Mouse (Mus musculus) neural tube, embryonic 11.5 days (tissue): Measurements from ENCODE around the gene Vdac2. TPM values are rescaled to one million over a fixed set of nuclear protein-coding genes. Genes with fewer than 3 reads are reported as not detected.

Experiments used
- ATAC-seq: fragments of 200-750 bp; cut with Nextera tagmentation; 2 replicates; pipeline ENCODE4 v1.8.0; 2017; ENCODE audit warnings: moderate number of reproducible peaks, mild to moderate bottlenecking, moderate TSS enrichment, moderate library complexity; ENCODE audit not compliant: insufficient read depth, low FRiP score, low TSS enrichment
- DNase-seq: peaks from one replicate; pipeline ENCODE4 v3.0.0-alpha.2; 2015; ENCODE audit warnings: low spot score
- H3K27ac ChIP-seq: fragments of 300-500 bp; sonication (generic); 2 replicates; pipeline ENCODE4 v1.5.1; 2014; ENCODE audit warnings: low read depth, mild to moderate bottlenecking, low read length
- H3K27me3 ChIP-seq: fragments of 300-500 bp; sonication (generic); 2 replicates; pipeline ENCODE4 v1.6.1; 2014; ENCODE audit warnings: mild to moderate bottlenecking, low read length, mixed read lengths; ENCODE audit not compliant: control insufficient read depth, insufficient read depth
- H3K36me3 ChIP-seq: fragments of 300-500 bp; sonication (generic); 2 replicates; pipeline ENCODE4 v1.6.1; 2014; ENCODE audit warnings: mild to moderate bottlenecking, low read length, moderate library complexity, mixed read lengths; ENCODE audit not compliant: control insufficient read depth, insufficient read depth
- H3K4me1 ChIP-seq: fragments of 300-500 bp; sonication (generic); 2 replicates; pipeline ENCODE4 v1.6.1; 2014; ENCODE audit warnings: low read length, mixed read lengths; ENCODE audit not compliant: control insufficient read depth, insufficient read depth
- H3K4me2 ChIP-seq: fragments of 300-500 bp; sonication (generic); 2 replicates; pipeline ENCODE4 v1.6.1; 2014; ENCODE audit warnings: low read depth, mild to moderate bottlenecking, moderate library complexity
- H3K4me3 ChIP-seq: fragments of 300-500 bp; sonication (generic); 2 replicates; pipeline ENCODE4 v1.5.1; 2014; ENCODE audit warnings: low read depth, low read length
- H3K9ac ChIP-seq: fragments of 300-500 bp; sonication (generic); 2 replicates; pipeline ENCODE4 v1.6.1; 2014; ENCODE audit warnings: mild to moderate bottlenecking, low read length
- H3K9me3 ChIP-seq: fragments of 300-500 bp; sonication (generic); 2 replicates; pipeline ENCODE4 v1.6.1; 2016; ENCODE audit warnings: low read length; ENCODE audit not compliant: control insufficient read depth
- WGBS: fragments of 180-500 bp; shearing (Covaris S2); extraction: QIAGEN DNeasy Blood & Tissue Kit; methylation state at CpG from one replicate; pipeline ENCODE4 v1.1.7; 2014; 5-methylcytosine and 5-hydroxymethylcytosine counted together
- polyA plus RNA-seq: library from polyadenylated mRNA; unstranded; fragments of >200 nt; fragmentation: Nextera tagmentation; extraction: Ambion mirVana; gene quantifications from 2 replicates; pipeline ENCODE4 v1.2.1, GENCODE M21; 2014

Vdac2 gene
- polyA plus RNA-seq, 1 experiment from 2014 or later: 297 TPM

DNA sequence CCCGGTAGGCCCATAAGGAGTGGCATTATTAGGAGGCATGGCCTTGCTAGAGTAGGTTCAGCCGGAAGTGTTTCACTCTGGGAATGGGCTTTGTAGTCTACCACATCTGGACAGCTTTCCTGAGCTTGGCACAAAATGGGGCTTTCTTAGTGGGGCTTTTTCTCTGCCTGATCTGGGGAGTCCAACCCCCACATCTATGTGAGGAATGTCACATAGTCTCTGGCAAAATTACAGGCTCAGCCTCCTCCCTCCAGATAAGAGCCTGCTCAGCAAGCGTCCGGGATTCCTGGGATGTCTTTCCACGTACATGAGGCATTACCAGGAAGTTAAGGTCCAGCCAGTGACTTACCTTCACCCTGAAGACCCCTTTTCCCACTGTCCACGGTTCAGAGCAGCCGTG is 1.1 kb upstream of the Vdac2 start:
- Histone ChIP-seq H3K4me1 (no peaks in the 10 kb centered on the region), H3K27me3 (no peaks in the 10 kb centered on the region), H3K9ac (no peak overlapping the region), H3K4me2 (no peak overlapping the region), H3K27ac (no peak overlapping the region), H3K4me3 (no peak overlapping the region), H3K36me3 (no peaks in the 10 kb centered on the region), H3K9me3 (no peaks in the 10 kb centered on the region)
- ATAC-seq (no peak), DNase-seq (no peak)
- WGBS: 80% methylated on average over 7 of the region's 7 CpGs

DNA sequence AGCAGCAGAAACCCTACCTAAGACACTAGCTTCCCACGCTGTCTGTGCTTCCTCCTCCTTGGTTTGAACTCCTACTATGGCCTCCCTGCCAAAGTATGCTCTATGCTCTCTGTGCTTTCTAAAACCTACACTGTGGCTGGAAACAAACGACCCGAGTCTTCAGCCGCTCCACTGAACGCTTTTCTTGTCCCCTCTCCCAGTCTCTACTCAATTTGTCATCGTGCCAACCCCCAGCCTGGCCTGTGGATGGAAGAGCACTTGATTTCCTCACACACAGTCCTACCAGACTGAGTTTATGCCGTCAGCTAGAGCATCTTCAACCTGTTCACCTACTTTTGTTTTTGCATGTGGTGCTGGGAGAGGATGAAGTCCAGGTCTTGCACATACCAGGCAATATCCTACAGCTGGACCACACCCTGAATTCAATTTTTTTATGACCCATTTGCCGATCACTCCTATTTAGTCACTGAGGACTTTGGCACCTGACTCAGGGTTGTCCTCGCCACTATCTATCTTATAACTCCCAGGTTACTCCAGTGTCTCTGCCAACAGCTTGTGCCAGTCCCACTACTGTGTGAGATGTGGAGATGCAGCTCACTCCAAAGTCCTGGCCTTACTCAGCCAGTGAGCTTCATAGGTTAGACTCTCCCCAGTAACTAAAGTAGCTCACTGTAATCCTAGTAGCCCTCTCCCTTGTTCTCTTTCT is 901 bp downstream of the Vdac2 start:
- Histone ChIP-seq H3K36me3 (no peaks in the 10 kb centered on the region), H3K27ac (no peak overlapping the region), H3K9me3 (no peaks in the 10 kb centered on the region), H3K4me1 (no peaks in the 10 kb centered on the region), H3K27me3 (no peaks in the 10 kb centered on the region), H3K4me3 (no peak overlapping the region), H3K9ac (no peak overlapping the region), H3K4me2 (no peak overlapping the region)
- DNase-seq (no peak), ATAC-seq (no peak)
- 80% methylated on average over 9 of the region's 9 CpGs for WGBS

DNA sequence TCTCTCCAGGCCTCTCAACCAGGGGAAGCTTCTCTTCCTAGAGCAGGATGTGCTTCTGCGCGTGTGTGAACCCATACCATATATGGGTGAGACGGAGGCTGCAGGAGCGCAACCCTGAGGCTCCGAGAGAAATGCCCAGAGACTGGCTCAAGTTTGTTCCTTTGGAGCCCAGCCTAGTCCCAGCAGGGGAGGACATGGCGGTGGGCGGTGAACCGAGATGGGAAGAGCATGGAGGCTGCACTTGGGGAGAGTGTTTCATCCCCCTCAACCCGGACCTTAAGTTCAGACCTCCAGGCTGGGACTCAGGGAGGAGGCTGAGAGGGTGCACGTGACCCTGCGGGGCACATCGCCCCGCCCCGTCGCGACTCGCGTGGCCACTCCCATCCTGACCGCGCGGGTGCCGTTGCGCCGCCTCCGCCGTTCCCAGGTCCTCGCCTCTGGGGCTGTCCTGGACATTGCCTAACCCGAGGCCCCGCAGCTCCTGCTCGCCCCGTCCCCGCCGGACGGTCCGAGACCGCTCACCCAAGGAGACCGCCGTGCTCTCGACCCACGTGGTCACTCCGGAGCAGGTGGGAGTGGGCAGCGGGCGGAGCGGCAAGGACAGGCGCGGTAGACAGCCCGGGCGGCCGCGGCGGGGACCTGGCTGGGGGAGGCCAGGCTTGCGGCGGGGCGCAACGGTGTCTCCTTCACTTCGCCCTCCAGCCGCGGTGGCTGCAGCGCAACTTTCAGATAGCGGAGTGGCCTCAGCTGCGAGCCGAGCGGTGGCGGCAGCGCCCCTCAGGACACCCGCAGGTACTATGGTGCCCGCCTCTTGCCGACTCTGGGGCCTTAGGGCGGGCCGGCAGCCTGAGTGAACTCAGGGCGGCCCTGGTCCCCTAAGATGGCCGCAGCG is 6.1 kb downstream of the Vdac2 start:
- no peaks in the 10 kb centered on the region for H3K9me3 ChIP-seq
- no peaks in the 10 kb centered on the region for H3K27me3 ChIP-seq
- peak overlapping the region; percentile 85 for H3K27ac ChIP-seq
- WGBS: under 1% methylated on average over 66 of the region's 73 CpGs
- peak overlapping the region; percentile 96 for H3K9ac ChIP-seq
- peak overlapping the region; percentile 97 for H3K4me3 ChIP-seq
- peak; percentile 97 for DNase-seq
- peak; percentile 99 for ATAC-seq
- peaks cover 11% of the 10 kb centered on the region; the same call in 1 of the 2 replicates for H3K4me1 ChIP-seq
- peak overlapping the region; percentile 86 for H3K4me2 ChIP-seq
- H3K36me3 ChIP-seq: no peaks in the 10 kb centered on the region

DNA sequence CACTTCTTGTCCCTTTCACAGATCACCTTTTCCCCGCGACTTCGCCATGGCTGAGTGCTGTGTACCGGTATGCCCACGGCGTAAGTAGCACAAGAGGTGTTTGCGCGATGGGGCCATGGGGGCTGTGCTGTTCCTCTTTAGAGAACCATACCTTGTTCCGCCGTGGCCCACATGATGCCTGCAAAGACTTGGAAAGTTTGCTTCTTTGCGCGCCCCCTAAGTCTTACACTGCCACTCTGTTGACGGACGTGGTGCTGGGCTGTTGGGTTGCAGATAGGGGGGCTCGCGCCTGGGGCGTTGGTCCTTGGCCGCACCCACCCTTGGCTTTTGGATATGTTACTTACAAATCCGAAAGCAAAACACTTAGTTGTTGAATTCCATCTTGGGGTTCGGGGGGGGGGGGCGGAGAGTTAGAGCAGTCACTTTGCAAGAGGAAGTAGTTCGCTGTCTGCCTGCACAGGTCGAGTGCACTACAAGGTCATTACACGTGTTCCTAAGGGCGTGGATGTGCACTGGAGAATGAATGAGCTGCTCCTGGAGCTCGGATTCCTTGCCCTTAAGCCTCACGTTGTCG is 6.9 kb downstream of the Vdac2 start:
- H3K27me3 ChIP-seq: no peaks in the 10 kb centered on the region
- peak overlapping the region; percentile 96 for H3K9ac ChIP-seq
- WGBS: 0% methylated on average over 28 of the region's 28 CpGs
- peak overlapping the region; percentile 97 for H3K4me3 ChIP-seq
- H3K4me1 ChIP-seq: peaks cover 11% of the 10 kb centered on the region; the same call in 1 of the 2 replicates
- no peaks in the 10 kb centered on the region for H3K36me3 ChIP-seq
- H3K4me2 ChIP-seq: peak overlapping the region; percentile 86
- H3K9me3 ChIP-seq: no peaks in the 10 kb centered on the region
- ATAC-seq (no peak), DNase-seq (no peak)
- H3K27ac ChIP-seq: peak overlapping the region; percentile 85

DNA sequence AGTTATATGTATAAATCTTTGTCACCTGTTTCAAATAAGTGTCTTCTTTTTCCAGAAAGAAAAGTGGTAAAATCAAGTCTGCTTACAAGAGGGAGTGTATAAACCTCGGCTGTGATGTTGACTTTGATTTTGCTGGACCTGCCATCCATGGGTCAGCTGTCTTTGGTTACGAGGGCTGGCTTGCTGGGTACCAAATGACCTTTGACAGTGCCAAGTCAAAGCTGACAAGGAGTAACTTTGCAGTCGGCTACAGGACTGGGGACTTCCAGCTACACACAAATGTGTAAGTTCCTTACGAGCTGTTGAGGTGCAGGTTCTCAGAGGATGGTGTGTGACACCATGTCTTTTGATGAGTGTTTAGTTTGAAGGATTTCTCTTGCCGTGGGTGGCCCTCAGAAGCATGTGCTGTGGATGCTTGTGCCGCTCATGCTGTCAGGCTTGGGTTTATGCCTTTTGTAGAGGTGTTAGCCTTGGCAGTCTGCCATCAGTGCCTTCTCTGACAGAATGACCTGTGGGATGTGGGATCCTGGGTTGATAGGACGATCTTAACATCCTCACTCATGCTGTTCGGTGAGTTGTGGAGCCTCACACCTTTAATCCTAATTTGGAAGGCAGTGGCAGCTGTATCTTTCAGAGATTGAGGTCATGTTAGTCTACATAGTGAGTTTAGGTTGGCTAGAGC is 13.4 kb downstream of the Vdac2 start:
- Histone ChIP-seq H3K27me3 (no peaks in the 10 kb centered on the region), H3K4me2 (no peak overlapping the region), H3K4me1 (no peaks in the 10 kb centered on the region; the same call in 1 of the 2 replicates), H3K36me3 (peaks cover 19% of the 10 kb centered on the region), H3K4me3 (no peak overlapping the region), H3K9ac (no peak overlapping the region), H3K9me3 (no peaks in the 10 kb centered on the region), H3K27ac (no peak overlapping the region)
- WGBS: 90% methylated on average over 8 of the region's 8 CpGs
- DNase-seq (no peak), ATAC-seq (no peak)

DNA sequence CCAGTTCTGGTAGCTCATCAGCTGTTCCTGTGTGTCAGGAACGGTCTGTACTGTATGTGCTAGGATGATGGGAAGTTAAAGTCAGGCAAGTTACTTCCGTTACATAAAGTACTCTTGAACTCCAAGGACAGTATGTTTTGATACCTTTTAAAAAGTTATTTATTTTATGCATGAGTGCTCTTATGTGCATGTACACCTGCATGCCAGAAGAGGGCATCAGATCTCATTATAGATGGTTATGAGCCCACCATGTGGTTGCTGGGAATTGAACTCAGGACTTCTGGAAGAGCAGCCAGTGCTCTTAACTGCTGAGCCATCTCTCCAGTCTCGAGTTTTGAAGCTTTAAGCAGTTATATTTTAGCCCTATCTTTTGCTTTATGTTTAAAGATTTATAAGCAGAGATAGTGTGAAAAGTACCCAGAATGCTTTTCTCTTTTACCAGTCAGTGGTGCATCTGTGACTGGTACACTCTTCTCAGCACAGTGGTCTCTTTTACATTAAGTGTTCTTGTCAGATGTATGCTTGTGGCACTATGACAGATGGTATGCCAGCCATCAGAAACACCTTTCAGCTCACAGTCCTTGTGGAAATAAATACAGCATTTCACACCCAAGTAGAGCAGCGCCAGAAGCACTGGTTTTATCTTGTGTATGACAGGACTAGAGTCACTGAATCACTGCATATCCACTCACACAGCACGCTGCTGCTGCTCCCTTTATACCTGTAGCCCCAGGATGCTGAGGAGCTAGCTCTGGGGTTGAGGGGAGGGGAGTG is 17.0 kb downstream of the Vdac2 start:
- H3K4me1 ChIP-seq: no peaks in the 10 kb centered on the region; the same call in 1 of the 2 replicates
- H3K9me3 ChIP-seq: no peaks in the 10 kb centered on the region
- WGBS: 96% methylated on average over 5 of the region's 5 CpGs
- H3K4me2 ChIP-seq: no peak overlapping the region
- ATAC-seq (no peak), DNase-seq (no peak)
- H3K9ac ChIP-seq: no peak overlapping the region
- no peak overlapping the region for H3K4me3 ChIP-seq
- H3K27ac ChIP-seq: no peak overlapping the region
- no peaks in the 10 kb centered on the region for H3K27me3 ChIP-seq
- peaks cover 19% of the 10 kb centered on the region for H3K36me3 ChIP-seq

DNA sequence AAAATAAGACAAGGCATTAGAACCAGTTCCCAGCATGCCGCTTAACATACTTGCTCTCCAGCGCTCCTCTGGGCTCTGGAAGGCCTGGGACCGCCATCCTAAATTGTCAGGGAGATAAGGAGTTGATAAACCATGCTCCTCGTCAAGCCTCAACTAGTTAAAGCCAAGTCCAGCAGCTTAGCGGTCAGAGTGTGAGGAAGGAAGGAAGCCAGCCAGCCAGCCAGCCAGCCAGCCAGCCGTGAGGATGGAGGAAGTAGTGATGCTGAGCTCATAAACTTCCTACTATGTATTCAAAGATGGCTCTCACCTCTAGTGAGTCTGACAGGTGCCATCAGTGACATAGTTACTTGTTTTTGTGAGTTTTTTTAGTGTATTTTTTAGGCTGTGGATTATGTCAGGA is 18.2 kb downstream of the Vdac2 start:
- DNase-seq (no peak), ATAC-seq (no peak)

More for the DNA sequence above, 18.2 kb downstream of the Vdac2 start:
- 90% methylated on average over 6 of the region's 6 CpGs for WGBS
- H3K27ac ChIP-seq: no peak overlapping the region
- H3K4me3 ChIP-seq: no peak overlapping the region
- H3K9me3 ChIP-seq: no peaks in the 10 kb centered on the region
- H3K4me2 ChIP-seq: no peak overlapping the region
- H3K27me3 ChIP-seq: no peaks in the 10 kb centered on the region
- H3K36me3 ChIP-seq: peaks cover 17% of the 10 kb centered on the region
- peaks cover 8% of the 10 kb centered on the region for H3K4me1 ChIP-seq
- H3K9ac ChIP-seq: no peak overlapping the region
